Mouse (Mus musculus) midbrain, postnatal 0 days (tissue): ENCODE results near the gene Mrps23. TPM values are rescaled to one million over a fixed set of nuclear protein-coding genes. Genes with fewer than 3 reads are reported as not detected.

ENCODE experiments used
- ATAC-seq: fragments of 200-750 bp; cut with Nextera tagmentation; 2 replicates; pipeline ENCODE4 v1.8.0; 2017; ENCODE audit warnings: moderate number of reproducible peaks, mild to moderate bottlenecking, moderate TSS enrichment, moderate library complexity; ENCODE audit not compliant: low FRiP score
- DNase-seq: peaks from one replicate; pipeline ENCODE4 v3.0.0-alpha.2; 2015; ENCODE audit warnings: low spot score
- H3K27ac ChIP-seq: fragments of 300-500 bp; sonication (generic); 2 replicates; pipeline ENCODE4 v1.5.1; 2014; ENCODE audit warnings: low read depth, mild to moderate bottlenecking, low read length, mixed read lengths
- H3K27me3 ChIP-seq: fragments of 300-500 bp; sonication (generic); 2 replicates; pipeline ENCODE4 v1.6.1; 2014; ENCODE audit warnings: low read length, control low read depth, mixed read lengths; ENCODE audit not compliant: insufficient read depth
- H3K36me3 ChIP-seq: fragments of 300-500 bp; sonication (generic); 2 replicates; pipeline ENCODE4 v1.6.1; 2014; ENCODE audit warnings: low read length, control low read depth, mixed read lengths; ENCODE audit not compliant: insufficient read depth
- H3K4me1 ChIP-seq: fragments of 300-500 bp; sonication (generic); 2 replicates; pipeline ENCODE4 v1.6.1; 2014; ENCODE audit warnings: mild to moderate bottlenecking, control low read depth, antibody characterized with exemption, low read length, mixed read lengths; ENCODE audit not compliant: insufficient read depth
- H3K4me2 ChIP-seq: fragments of 300-500 bp; sonication (generic); 2 replicates; pipeline ENCODE4 v1.6.1; 2014; ENCODE audit warnings: low read depth, mild to moderate bottlenecking, low read length, mixed read lengths; ENCODE audit not compliant: poor library complexity, severe bottlenecking
- H3K4me3 ChIP-seq: fragments of 300-500 bp; sonication (generic); 2 replicates; pipeline ENCODE4 v1.5.1; 2014; ENCODE audit warnings: low read depth, mild to moderate bottlenecking, low read length, moderate library complexity
- H3K9ac ChIP-seq: fragments of 300-500 bp; sonication (generic); replicated peaks from 2 replicates; pipeline ENCODE4 v1.6.1; 2014; ENCODE audit warnings: mild to moderate bottlenecking, low read length, moderate library complexity, mixed read lengths; ENCODE audit not compliant: poor library complexity, severe bottlenecking
- H3K9me3 ChIP-seq: fragments of 300-500 bp; sonication (generic); 2 replicates; pipeline ENCODE4 v1.6.1; 2016; ENCODE audit warnings: low read length, control low read depth
- CTCF ChIP-seq: IDR thresholded peaks from 2 replicates; pipeline ENCODE4 v1.5.1; 2016; ENCODE audit warnings: antibody characterized with exemption, mild to moderate bottlenecking
- WGBS: fragments of 180-500 bp; shearing (Covaris S2); extraction: QIAGEN DNeasy Blood & Tissue Kit; methylation state at CpG from one replicate; pipeline ENCODE4 v1.1.7; 2014; 5-methylcytosine and 5-hydroxymethylcytosine counted together
- polyA plus RNA-seq: library from polyadenylated mRNA; unstranded; fragments of >200 nt; fragmentation: Nextera tagmentation; extraction: Ambion mirVana; gene quantifications from 2 replicates; pipeline ENCODE4 v1.2.1, GENCODE M21; 2015
- total RNA-seq: library from RNA; depleted of rRNA; stranded (reverse); fragments of >200 nt; gene quantifications from 2 replicates; pipeline ENCODE4 v1.2.3, GENCODE M21; 2014

Gene Mrps23
- total and polyA plus RNA-seq, 2 experiments from 2014 or later, result 29.4 to 63.2 TPM

- no peak overlapping the region for H3K27ac ChIP-seq
- ATAC-seq (no peak), DNase-seq (no peak)
- no peaks in the 10 kb centered on the region for H3K27me3 ChIP-seq
- no peaks in the 10 kb centered on the region for H3K9me3 ChIP-seq
- peaks cover 40% of the 10 kb centered on the region for H3K36me3 ChIP-seq
- H3K9ac ChIP-seq, result no peak overlapping the region
- H3K4me2 ChIP-seq, result no peak overlapping the region
- 86% methylated on average over 5 of the region's 5 CpGs for WGBS
- TF ChIP-seq CTCF, result peak; percentile 16; the same call in 1 of the 2 replicates
- no peak overlapping the region for H3K4me3 ChIP-seq
- H3K4me1 ChIP-seq, result no peaks in the 10 kb centered on the region
Observed at GRCm38 (mm10) chr11:88211824-88212582, 7.8 kb downstream of the Mrps23 start.

GRCm38 (mm10) chr11:88213757-88214156, 9.6 kb downstream of the Mrps23 start:
- DNase-seq (peak; percentile 33), ATAC-seq (no peak)
- WGBS, result 57% methylated on average over 6 of the region's 6 CpGs
- no peak overlapping the region for H3K4me3 ChIP-seq
- TF ChIP-seq CTCF, result no peak
- no peak overlapping the region for H3K4me2 ChIP-seq
- H3K27me3 ChIP-seq, result no peaks in the 10 kb centered on the region
- no peak overlapping the region for H3K9ac ChIP-seq
- H3K9me3 ChIP-seq, result no peaks in the 10 kb centered on the region
- peaks cover 30% of the 10 kb centered on the region for H3K36me3 ChIP-seq
- H3K27ac ChIP-seq, result no peak overlapping the region
- H3K4me1 ChIP-seq, result no peaks in the 10 kb centered on the region

- no peaks in the 10 kb centered on the region for H3K9me3 ChIP-seq
- peaks cover 21% of the 10 kb centered on the region for H3K36me3 ChIP-seq
- H3K4me2 ChIP-seq, result peak overlapping the region; percentile 41
- ATAC-seq, result peak; percentile 73
- peak overlapping the region; percentile 52; the same call in 1 of the 2 replicates for H3K27ac ChIP-seq
- H3K9ac ChIP-seq, result no peak overlapping the region
- H3K27me3 ChIP-seq, result no peaks in the 10 kb centered on the region
- 49% methylated on average over 21 of the region's 21 CpGs for WGBS
- H3K4me1 ChIP-seq, result no peaks in the 10 kb centered on the region
- DNase-seq, result peak; percentile 85
- no peak overlapping the region for H3K4me3 ChIP-seq
- peak; percentile 40; the same call in 1 of the 2 replicates for TF ChIP-seq CTCF
Observed at GRCm38 (mm10) chr11:88214881-88215831, 11.0 kb downstream of the Mrps23 start.

GRCm38 (mm10) chr11:88216231-88216685, 12.1 kb downstream of the Mrps23 start:
- Histone ChIP-seq H3K4me3 (peak overlapping the region; percentile 10; the same call in 1 of the 2 replicates), H3K4me2 (peak overlapping the region; percentile 41), H3K27ac (no peak overlapping the region), H3K27me3 (no peaks in the 10 kb centered on the region), H3K4me1 (no peaks in the 10 kb centered on the region), H3K36me3 (peaks cover 10% of the 10 kb centered on the region; the same call in 1 of the 2 replicates), H3K9ac (no peak overlapping the region), H3K9me3 (no peaks in the 10 kb centered on the region)
- ATAC-seq, result no peak
- DNase-seq, result peak; percentile 92
- peak; percentile 98 for TF ChIP-seq CTCF
- WGBS, result 9% methylated on average over 10 of the region's 10 CpGs

GRCm38 (mm10) chr11:88218155-88218554, 14.0 kb downstream of the Mrps23 start:
- H3K36me3 ChIP-seq, result no peaks in the 10 kb centered on the region
- no peaks in the 10 kb centered on the region for H3K27me3 ChIP-seq
- WGBS, result 90% methylated on average over 6 of the region's 6 CpGs
- DNase-seq, result no peak
- H3K4me3 ChIP-seq, result no peak overlapping the region
- TF ChIP-seq CTCF, result no peak
- no peaks in the 10 kb centered on the region for H3K9me3 ChIP-seq
- H3K9ac ChIP-seq, result no peak overlapping the region
- no peak overlapping the region for H3K4me2 ChIP-seq
- no peaks in the 10 kb centered on the region for H3K4me1 ChIP-seq
- H3K27ac ChIP-seq, result no peak overlapping the region
- ATAC-seq, result no peak
